Mouse (Mus musculus) megakaryocyte, embryonic 14.5 days (primary cell): ENCODE measurements around the gene Akap6.

Experiments used
- FLI1 ChIP-seq: IDR thresholded peaks from 2 replicates; pipeline ENCODE4 v1.6.1; 2012; ENCODE audit warnings: low read length, inconsistent platforms, mixed read lengths
- GATA1 ChIP-seq: IDR thresholded peaks from 3 replicates; pipeline ENCODE4 v1.6.1; 2012; ENCODE audit warnings: mixed read lengths, low read length, inconsistent platforms, borderline replicate concordance

- TF ChIP-seq GATA1 (no peak), FLI1 (no peak)
Measured at GRCm38 (mm10) chr12:53033404-53033913, 334.3 kb downstream of the Akap6 start.
